Mouse (Mus musculus) neural tube, embryonic 13.5 days (tissue): ENCODE results near the gene Hmga1. TPM values are rescaled to one million over a fixed set of nuclear protein-coding genes. Genes with fewer than 3 reads are reported as not detected.
A peak's percentile ranks its signal among the peaks of the same experiment; 100 is the strongest.

Experiments
- ATAC-seq: fragments of 200-750 bp; cut with Nextera tagmentation; 2 replicates; pipeline ENCODE4 v1.8.0; 2017; ENCODE audit warnings: low read depth, mild to moderate bottlenecking, moderate TSS enrichment, moderate library complexity
- H3K27ac ChIP-seq: fragments of 300-500 bp; sonication (generic); replicated peaks from 2 replicates; pipeline ENCODE4 v1.5.1; 2015; ENCODE audit warnings: moderate library complexity, mild to moderate bottlenecking, inconsistent platforms
- H3K27me3 ChIP-seq: fragments of 300-500 bp; sonication (generic); 2 replicates; pipeline ENCODE4 v1.6.1; 2015; ENCODE audit warnings: mild to moderate bottlenecking, inconsistent platforms
- H3K36me3 ChIP-seq: fragments of 300-500 bp; sonication (generic); 2 replicates; pipeline ENCODE4 v1.6.1; 2015; ENCODE audit warnings: mild to moderate bottlenecking, inconsistent platforms
- H3K4me1 ChIP-seq: fragments of 300-500 bp; sonication (generic); replicated peaks from 2 replicates; pipeline ENCODE4 v1.6.1; 2015; ENCODE audit warnings: inconsistent platforms
- H3K4me2 ChIP-seq: fragments of 300-500 bp; sonication (generic); 2 replicates; pipeline ENCODE4 v1.6.1; 2015; ENCODE audit warnings: inconsistent platforms, mild to moderate bottlenecking, moderate library complexity
- H3K4me3 ChIP-seq: fragments of 300-500 bp; sonication (generic); 2 replicates; pipeline ENCODE4 v1.5.1; 2015; ENCODE audit warnings: mild to moderate bottlenecking, inconsistent platforms
- H3K9ac ChIP-seq: fragments of 300-500 bp; sonication (generic); 2 replicates; pipeline ENCODE4 v1.6.1; 2015; ENCODE audit warnings: moderate library complexity, mild to moderate bottlenecking, inconsistent platforms
- H3K9me3 ChIP-seq: fragments of 300-500 bp; sonication (generic); 2 replicates; pipeline ENCODE4 v1.6.1; 2016; ENCODE audit warnings: inconsistent platforms
- WGBS: fragments of 180-500 bp; shearing (Covaris S2); methylation state at CpG from one replicate; pipeline ENCODE4 v1.1.7; 2015; 5-methylcytosine and 5-hydroxymethylcytosine counted together
- polyA plus RNA-seq: library from polyadenylated mRNA; unstranded; fragments of >200 nt; fragmentation: Nextera tagmentation; extraction: Ambion mirVana; gene quantifications from 2 replicates; pipeline ENCODE4 v1.2.1, GENCODE M21; 2015

Gene Hmga1
- polyA plus RNA-seq, 1 experiment from 2014 or later, result 121 TPM

- H3K4me3 ChIP-seq, result no peak overlapping the region
- no peak overlapping the region for H3K4me2 ChIP-seq
- H3K9me3 ChIP-seq, result no peaks in the 10 kb centered on the region
- WGBS, result 65% methylated on average over 5 of the region's 5 CpGs
- H3K4me1 ChIP-seq, result peaks cover 65% of the 10 kb centered on the region
- ATAC-seq, result no peak; the same call in 1 of the 2 replicates
- H3K27ac ChIP-seq, result no peak overlapping the region
- H3K9ac ChIP-seq, result no peak overlapping the region
- no peaks in the 10 kb centered on the region for H3K27me3 ChIP-seq
- H3K36me3 ChIP-seq, result peaks cover 9% of the 10 kb centered on the region
Measured at GRCm38 (mm10) chr17:27600869-27601268, 44.6 kb downstream of the Hmga1 start.

- no peak for ATAC-seq
- WGBS, result 87% methylated on average over 2 of the region's 2 CpGs
- Histone ChIP-seq H3K4me1 (peaks cover 74% of the 10 kb centered on the region), H3K27me3 (no peaks in the 10 kb centered on the region), H3K9me3 (no peaks in the 10 kb centered on the region), H3K36me3 (0 out of 2 replicates have a peak, but pooled peaks cover 4% of the 10 kb centered on the region), H3K9ac (no peak overlapping the region), H3K4me3 (no peak overlapping the region), H3K4me2 (no peak overlapping the region), H3K27ac (no peak overlapping the region)
Measured at GRCm38 (mm10) chr17:27603036-27603435, 46.7 kb downstream of the Hmga1 start.

GRCm38 (mm10) chr17:27603522-27604234 is 47.4 kb downstream of the Hmga1 start:
- Histone ChIP-seq H3K36me3 (0 out of 2 replicates have a peak, but pooled peaks cover 8% of the 10 kb centered on the region), H3K9ac (no peak overlapping the region), H3K4me3 (no peak overlapping the region), H3K27me3 (no peaks in the 10 kb centered on the region), H3K4me1 (peaks cover 73% of the 10 kb centered on the region), H3K27ac (0 out of 2 replicates have a peak overlapping the region, but pooled peaks have one; percentile 13), H3K9me3 (no peaks in the 10 kb centered on the region), H3K4me2 (no peak overlapping the region)
- ATAC-seq, result no peak
- 66% methylated on average over 21 of the region's 21 CpGs for WGBS

GRCm38 (mm10) chr17:27609576-27609975 is 53.3 kb downstream of the Hmga1 start:
- no peak overlapping the region for H3K27ac ChIP-seq
- H3K9me3 ChIP-seq, result no peaks in the 10 kb centered on the region
- no peaks in the 10 kb centered on the region for H3K27me3 ChIP-seq
- WGBS, result 89% methylated on average over 7 of the region's 7 CpGs
- H3K4me3 ChIP-seq, result no peak overlapping the region
- H3K36me3 ChIP-seq, result peaks cover 12% of the 10 kb centered on the region; the same call in 1 of the 2 replicates
- peaks cover 74% of the 10 kb centered on the region for H3K4me1 ChIP-seq
- no peak overlapping the region for H3K9ac ChIP-seq
- no peak overlapping the region for H3K4me2 ChIP-seq
- ATAC-seq, result no peak

GRCm38 (mm10) chr17:27610679-27611518 is 54.6 kb downstream of the Hmga1 start:
- WGBS, result 76% methylated on average over 10 of the region's 10 CpGs
- no peaks in the 10 kb centered on the region for H3K9me3 ChIP-seq
- no peak overlapping the region for H3K4me2 ChIP-seq
- H3K36me3 ChIP-seq, result peaks cover 13% of the 10 kb centered on the region; the same call in 1 of the 2 replicates
- no peak overlapping the region for H3K4me3 ChIP-seq
- no peak for ATAC-seq
- H3K27me3 ChIP-seq, result no peaks in the 10 kb centered on the region
- peak overlapping the region; percentile 46; the same call in 1 of the 2 replicates for H3K27ac ChIP-seq
- H3K4me1 ChIP-seq, result peaks cover 70% of the 10 kb centered on the region
- no peak overlapping the region for H3K9ac ChIP-seq

- peaks cover 16% of the 10 kb centered on the region for H3K36me3 ChIP-seq
- peak overlapping the region; percentile 46; the same call in 1 of the 2 replicates for H3K27ac ChIP-seq
- WGBS, result 70% methylated on average over 3 of the region's 3 CpGs
- peaks cover 66% of the 10 kb centered on the region for H3K4me1 ChIP-seq
- no peak overlapping the region for H3K4me3 ChIP-seq
- H3K9me3 ChIP-seq, result no peaks in the 10 kb centered on the region
- ATAC-seq, result no peak
- H3K4me2 ChIP-seq, result no peak overlapping the region
- H3K27me3 ChIP-seq, result no peaks in the 10 kb centered on the region
- H3K9ac ChIP-seq, result no peak overlapping the region
Measured at GRCm38 (mm10) chr17:27611519-27611884, 55.2 kb downstream of the Hmga1 start.

GRCm38 (mm10) chr17:27611994-27612393 is 55.7 kb downstream of the Hmga1 start:
- Histone ChIP-seq H3K36me3 (peaks cover 21% of the 10 kb centered on the region), H3K4me3 (no peak overlapping the region), H3K27ac (0 out of 2 replicates have a peak overlapping the region, but pooled peaks have one; percentile 46), H3K4me2 (no peak overlapping the region), H3K27me3 (no peaks in the 10 kb centered on the region), H3K4me1 (peaks cover 61% of the 10 kb centered on the region), H3K9me3 (no peaks in the 10 kb centered on the region), H3K9ac (no peak overlapping the region)
- WGBS, result 81% methylated on average over 5 of the region's 5 CpGs
- ATAC-seq, result no peak

- no peak overlapping the region for H3K9ac ChIP-seq
- 77% methylated on average over 4 of the region's 4 CpGs for WGBS
- no peak overlapping the region for H3K4me2 ChIP-seq
- no peaks in the 10 kb centered on the region for H3K9me3 ChIP-seq
- no peak overlapping the region for H3K27ac ChIP-seq
- H3K4me3 ChIP-seq, result no peak overlapping the region
- H3K4me1 ChIP-seq, result peaks cover 61% of the 10 kb centered on the region
- H3K27me3 ChIP-seq, result no peaks in the 10 kb centered on the region
- ATAC-seq, result no peak
- H3K36me3 ChIP-seq, result peaks cover 27% of the 10 kb centered on the region
Measured at GRCm38 (mm10) chr17:27613016-27613415, 56.7 kb downstream of the Hmga1 start.

Other genes starting within 250 kb of the Hmga1 start
- gene Grm4, start 35.1 kb upstream of the Hmga1 start, polyA plus RNA-seq, result 3.5 and 4.3 TPM in 2 replicates
- gene AI413582, start 9.3 kb downstream of the Hmga1 start, polyA plus RNA-seq, result 41.3 and 46.0 TPM in 2 replicates
- gene Nudt3, start 67.0 kb downstream of the Hmga1 start, polyA plus RNA-seq, result 238 and 300 TPM in 2 replicates
- not detected in 2 replicates for gene RPS10-NUDT3, start 78.7 kb downstream of the Hmga1 start, polyA plus RNA-seq
- 578 and 594 TPM in 2 replicates for gene Rps10, start 80.2 kb downstream of the Hmga1 start, polyA plus RNA-seq
- gene Pacsin1, start 99.0 kb downstream of the Hmga1 start, polyA plus RNA-seq, result 29.6 and 32.1 TPM in 2 replicates
- 0.56 and 0.68 TPM in 2 replicates for gene Spdef, start 172.5 kb downstream of the Hmga1 start, polyA plus RNA-seq